Comparison of ENCODE assay signal across 8 mouse cellular contexts in the genomic region with DNA sequence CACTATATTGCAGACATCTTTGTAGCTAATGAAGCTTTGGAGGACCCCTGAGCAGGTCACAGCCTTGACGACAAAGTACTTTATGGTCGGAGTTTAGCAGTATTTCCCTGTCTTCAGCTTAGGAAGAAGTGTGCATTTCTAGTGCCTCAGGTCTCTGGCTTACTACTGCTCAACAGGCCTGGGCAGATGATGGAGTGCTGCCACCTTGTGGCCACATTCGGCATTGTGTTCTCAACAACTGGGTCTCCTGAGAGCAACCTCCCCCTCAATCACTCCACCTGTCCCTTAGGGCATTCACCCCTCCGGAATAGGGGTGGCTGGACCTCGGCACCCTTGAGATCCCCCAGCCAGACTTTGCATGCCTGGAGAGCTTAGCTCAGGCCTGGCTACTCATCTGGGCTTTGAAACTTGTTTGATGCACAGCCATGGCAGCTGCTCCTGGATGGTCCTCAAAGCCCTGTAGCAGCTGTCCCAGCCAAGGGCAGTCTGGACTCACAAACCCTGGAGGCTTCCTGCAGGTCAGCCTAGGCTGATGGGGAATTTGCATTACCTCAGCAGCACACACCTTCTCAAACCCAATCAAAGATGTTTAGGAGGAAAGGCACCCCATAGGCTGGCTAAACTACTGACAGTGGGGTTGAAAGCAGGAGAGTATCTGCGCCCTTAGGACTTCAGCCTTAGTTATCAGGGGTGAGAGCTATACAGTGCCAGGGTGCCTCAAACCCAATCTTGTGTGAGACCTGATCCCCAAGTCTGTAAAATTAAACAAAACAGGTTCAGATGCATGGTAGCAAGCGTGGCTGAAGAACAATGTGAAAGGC. TPM values are rescaled to one million over a fixed set of nuclear protein-coding genes. Genes with fewer than 3 reads are reported as not detected.
DNase-seq lines count a peak whose midpoint lies in the region; ATAC-seq and TF ChIP-seq lines count a peak whose summit lies in the region.

No protein-coding gene starts in this region.

- TF ChIP-seq CTCF in G1E (IDR thresholded peaks at IDR 0.05; ENCODE audit: low read depth, low read length): peak; percentile 91
- peak; percentile 98 for TF ChIP-seq CTCF in cerebellum, adult 2 months (IDR thresholded peaks at IDR 0.05; ENCODE audit: borderline replicate concordance, insufficient read depth, low read depth, low read length)
- peak; percentile 99 for TF ChIP-seq CTCF in lung, embryonic 14.5 days (IDR thresholded peaks at IDR 0.05; ENCODE audit: low read depth)
- peak; percentile 74; the same call in 1 of the 2 replicates for TF ChIP-seq CTCF in thymus, adult 2 months (IDR thresholded peaks at IDR 0.05; ENCODE audit: borderline replicate concordance, control insufficient read depth, extremely low read depth, insufficient read depth, low read length, poor library complexity)

- ATAC-seq in G1E (ENCODE audit: extremely low read depth, insufficient number of reproducible peaks, low FRiP score, poor library complexity, severe bottlenecking): 0 out of 2 replicates have a peak, but pooled peaks have one; percentile 19
- peak; percentile 56 to 65 for ATAC-seq in hematopoietic stem cell, adult 5-6 weeks (replicated peaks in 1 of 2; ENCODE audit: insufficient read depth in 1 of 2, low FRiP score in 2 of 2, low TSS enrichment in 1 of 2, low read depth in 1 of 2, poor library complexity in 2 of 2, severe bottlenecking in 2 of 2)
- peak; percentile 65 for ATAC-seq in lung, embryonic 14.5 days (ENCODE audit: insufficient read depth)

- peaks cover 48% of the 10 kb centered on the region for H3K4me1 ChIP-seq in G1E (ENCODE audit: insufficient read depth, low read depth, low read length)
- H3K4me1 ChIP-seq in cerebellum, adult 2 months (ENCODE audit: control insufficient read depth, insufficient read depth, low read length): peaks cover 15% of the 10 kb centered on the region
- peaks cover 26% of the 10 kb centered on the region for H3K4me1 ChIP-seq in lung, embryonic 14.5 days (ENCODE audit: insufficient read depth)
- H3K4me1 ChIP-seq in thymus, adult 2 months (replicated peaks; ENCODE audit: control insufficient read depth, insufficient read depth, low read length): peaks cover 28% of the 10 kb centered on the region

- H3K4me3 ChIP-seq in G1E (ENCODE audit: low read depth, low read length): no peak overlapping the region
- no peak overlapping the region for H3K4me3 ChIP-seq in cerebellum, adult 2 months (replicated peaks; ENCODE audit: insufficient read depth, low read depth, low read length)
- no peak overlapping the region for H3K4me3 ChIP-seq in lung, embryonic 14.5 days (ENCODE audit: low read depth, low read length)
- H3K4me3 ChIP-seq in thymus, adult 2 months (ENCODE audit: control insufficient read depth, insufficient read depth, low read length): no peak overlapping the region

- no peak overlapping the region for H3K27ac ChIP-seq in cerebellum, adult 2 months (ENCODE audit: insufficient read depth, low read length)
- 0 out of 2 replicates have a peak overlapping the region, but pooled peaks have one; percentile 27 for H3K27ac ChIP-seq in lung, embryonic 14.5 days (ENCODE audit: low read depth)
- no peak overlapping the region for H3K27ac ChIP-seq in thymus, adult 2 months (ENCODE audit: control insufficient read depth, insufficient read depth, low read length)

- no peak overlapping the region for H3K4me2 ChIP-seq in lung, embryonic 14.5 days

- no peak overlapping the region for H3K9ac ChIP-seq in lung, embryonic 14.5 days

- 20% methylated on average over 7 of the region's 7 CpGs for WGBS in cerebellum, adult 2 months
- WGBS in lung, embryonic 14.5 days: 20% methylated on average over 7 of the region's 7 CpGs
- WGBS in thymus, adult 2 months: 26% methylated on average over 7 of the region's 7 CpGs

- peak; percentile 64 for DNase-seq in G1E (ENCODE audit: low spot score)
- peak; percentile 75 to 87 for DNase-seq in cerebellum, adult 2 months
- peak; percentile 93 for DNase-seq in forelimb bud, embryonic 11.5 days (ENCODE audit: low read depth, low spot score)
- peak; percentile 81 to 90 for DNase-seq in layer of hippocampus, adult 8-10 months (ENCODE audit: low spot score in 2 of 2)
- peak; percentile 96 for DNase-seq in lung, embryonic 14.5 days
- DNase-seq in ovary, adult 18-20 months (ENCODE audit: low spot score): peak; percentile 58
- peak; percentile 89 for DNase-seq in thymus, adult 2 months

- no peaks in the 10 kb centered on the region for H3K9me3 ChIP-seq in G1E (replicated peaks)
- H3K9me3 ChIP-seq in lung, embryonic 14.5 days (ENCODE audit: low read depth, low read length): no peaks in the 10 kb centered on the region

- H3K36me3 ChIP-seq in G1E (replicated peaks): peaks cover 57% of the 10 kb centered on the region
- peaks cover 49% of the 10 kb centered on the region for H3K36me3 ChIP-seq in lung, embryonic 14.5 days (ENCODE audit: insufficient read depth)
- H3K36me3 ChIP-seq in thymus, adult 2 months (ENCODE audit: control insufficient read depth, insufficient read depth, low read length): peaks cover 40% of the 10 kb centered on the region

- TF ChIP-seq POLR2A in cerebellum, adult 2 months (IDR thresholded peaks at IDR 0.05; ENCODE audit: borderline replicate concordance, insufficient read depth, low read length): no peak
- TF ChIP-seq POLR2A in thymus, adult 2 months (IDR thresholded peaks at IDR 0.05; ENCODE audit: control insufficient read depth, extremely low read depth, insufficient read depth, low read length, poor library complexity): no peak

- H3K27me3 ChIP-seq in G1E (ENCODE audit: insufficient read depth, low read length): peaks cover 28% of the 10 kb centered on the region
- no peaks in the 10 kb centered on the region for H3K27me3 ChIP-seq in cerebellum, adult 2 months (ENCODE audit: control insufficient read depth, insufficient read depth, low read length)
- H3K27me3 ChIP-seq in lung, embryonic 14.5 days (ENCODE audit: insufficient read depth, low read length): peaks cover 15% of the 10 kb centered on the region; the same call in 1 of the 2 replicates
- no peaks in the 10 kb centered on the region for H3K27me3 ChIP-seq in thymus, adult 2 months (ENCODE audit: control insufficient read depth, insufficient read depth, low read length)

RNA-seq across cellular contexts. Expression of a gene that starts 28.0 kb away (rescaled TPM):
- total RNA-seq in G1E (2014; fragmentation: Nextera tagmentation) (not detected in 2 replicates), G1E (2017) (0.11 and 0.52 TPM in 2 replicates)
- 0.07 and 0.09 TPM in 2 replicates for polyA plus RNA-seq in G1E (2012)
- 30.4 and 31.8 TPM in 2 replicates for polyA plus RNA-seq in cerebellum, adult 2 months (2012; rRNA removed)
- total RNA-seq in hematopoietic stem cell, adult 5-6 weeks (2017): 0.89 and 1.2 TPM in 2 replicates
- 1 to 10 TPM; 5.4 to 9.3 (median 6.5) TPM for total RNA-seq in layer of hippocampus, adult 8-10 months (2022)
- polyA plus RNA-seq in lung, embryonic 14.5 days (2014; fragmentation: Nextera tagmentation; extraction: Ambion mirVana): 16.7 and 22.1 TPM in 2 replicates
- 35.5 and 41.3 TPM in 2 replicates for polyA plus RNA-seq in thymus, adult 2 months (2012; rRNA removed)

RNA-seq across cellular contexts. Expression of a gene that starts 32.6 kb away (rescaled TPM):
- total RNA-seq in G1E (2014; fragmentation: Nextera tagmentation) (355 and 467 TPM in 2 replicates), G1E (2017) (261 and 271 TPM in 2 replicates)
- 14.3 and 23.4 TPM in 2 replicates for polyA plus RNA-seq in G1E (2012)
- 126 and 129 TPM in 2 replicates for polyA plus RNA-seq in cerebellum, adult 2 months (2012; rRNA removed)
- 309 and 331 TPM in 2 replicates for total RNA-seq in hematopoietic stem cell, adult 5-6 weeks (2017)
- total RNA-seq in layer of hippocampus, adult 8-10 months (2022): 100 to 1,000 TPM; 136 to 170 (median 155) TPM
- 176 and 184 TPM in 2 replicates for polyA plus RNA-seq in lung, embryonic 14.5 days (2014; fragmentation: Nextera tagmentation; extraction: Ambion mirVana)
- polyA plus RNA-seq in thymus, adult 2 months (2012; rRNA removed): 176 and 197 TPM in 2 replicates

RNA-seq across cellular contexts. Expression of a gene that starts 58.7 kb away (rescaled TPM):
- total RNA-seq in G1E (2014; fragmentation: Nextera tagmentation): not detected in 2 replicates
- total RNA-seq in G1E (2017): 0.05 TPM in 1 of 2 replicates, not detected in the other
- polyA plus RNA-seq in G1E (2012): not detected in 2 replicates
- 0.15 and 0.36 TPM in 2 replicates for polyA plus RNA-seq in cerebellum, adult 2 months (2012; rRNA removed)
- not detected in 2 replicates for total RNA-seq in hematopoietic stem cell, adult 5-6 weeks (2017)
- under 1 TPM; 0.14 to 0.43 (median 0.27) TPM for total RNA-seq in layer of hippocampus, adult 8-10 months (2022)
- 0.72 and 0.89 TPM in 2 replicates for polyA plus RNA-seq in lung, embryonic 14.5 days (2014; fragmentation: Nextera tagmentation; extraction: Ambion mirVana)
- 0.13 and 0.34 TPM in 2 replicates for polyA plus RNA-seq in thymus, adult 2 months (2012; rRNA removed)

Comparison
In these comparisons a context has a peak if more than half of its experiments do, and no peak if none do; other contexts are left out.
1. RNA of a gene that starts 28.0 kb away (polyA plus RNA-seq): 35.5 to 41.3 TPM in thymus, adult 2 months, 30.4 to 31.8 TPM in cerebellum, adult 2 months and 16.7 to 22.1 TPM in lung, embryonic 14.5 days; 0.07 to 0.09 TPM in G1E; every median in the first group is over 10 times any median in the second.
2. Peak in every context shown above with its lines, with median percentiles within 50 percentile points of each other: ATAC-seq, DNase-seq and CTCF ChIP-seq.